ENCODE assay signal across 25 mouse cellular contexts in genomic region chr3:27760278-27760677, GRCm38 (mm10). TPM values are rescaled to one million over a fixed set of nuclear protein-coding genes. Genes with fewer than 3 reads are reported as not detected.
DNase-seq lines count a peak whose midpoint lies in the region; ATAC-seq and TF ChIP-seq lines count a peak whose summit lies in the region.
"Had no signal": no experiment of that assay in that cellular context is flagged by ENCODE, and none has a peak within 500 bp of the region (broad histone marks: within the 10 kb centered on the region; RNA-seq: fewer than 3 reads in every experiment).

No protein-coding gene starts in this region.

- DNase-seq in adrenal gland, adult (ENCODE audit: inconsistent age in 2 of 2, low spot score in 1 of 2): peak; percentile 56 to 65
- no peak for DNase-seq in adrenal gland, adult 18-20 months (ENCODE audit: low spot score in 2 of 2)
- peak; percentile 8 to 17 for DNase-seq in adrenal gland, postnatal 36 days
- DNase-seq in adrenal gland, postnatal 25 days: no peak
- DNase-seq in lung, embryonic 14.5 days: peak; percentile 48
- no peak for DNase-seq in lung, adult 18-20 months
- DNase-seq in lung, postnatal 0 days (ENCODE audit: low spot score): peak; percentile 45
- DNase-seq in lung, postnatal 25 days (ENCODE audit: low spot score): no peak
- DNase-seq: adrenal gland, postnatal 14 days; B cell, adult 2 months; cerebellum, adult 11-12 months; cerebellum, adult 2 months; cerebellum, adult 9-10 months; cerebellum, postnatal 10 days; cerebellum, postnatal 25 days; forebrain, postnatal 0 days had no signal

- H3K4me1 ChIP-seq in lung, embryonic 14.5 days (ENCODE audit: insufficient read depth): no peaks in the 10 kb centered on the region
- no peaks in the 10 kb centered on the region for H3K4me1 ChIP-seq in lung, postnatal 0 days (ENCODE audit: insufficient read depth, low read depth, low read length)
- H3K4me1 ChIP-seq: embryonic facial prominence, embryonic 12.5 days; forebrain, embryonic 13.5 days; forebrain, embryonic 15.5 days had no signal

- WGBS in lung, embryonic 14.5 days: 34% methylated on average over 2 of the region's 2 CpGs
- 36% methylated on average over 2 of the region's 2 CpGs for WGBS in lung, postnatal 0 days

- H3K27ac ChIP-seq in lung, embryonic 14.5 days (ENCODE audit: low read depth): no peak overlapping the region
- H3K27ac ChIP-seq in lung, postnatal 0 days (ENCODE audit: low read length): no peak overlapping the region
- H3K27ac ChIP-seq: embryonic facial prominence, embryonic 10.5 days; embryonic facial prominence, embryonic 12.5 days; forebrain, embryonic 13.5 days; forebrain, embryonic 15.5 days had no signal

- ATAC-seq in lung, embryonic 14.5 days (ENCODE audit: insufficient read depth): no peak
- ATAC-seq in lung, postnatal 0 days: peak; percentile 33; the same call in 1 of the 2 replicates
- ATAC-seq: activated CD4-positive, CD25-positive, alpha-beta regulatory T cell, adult 4 months; CD4-positive, CD25-positive, alpha-beta regulatory T cell, adult 4 months; forebrain, embryonic 13.5 days; forebrain, embryonic 15.5 days; forebrain, postnatal 0 days; Patski had no signal

- no peaks in the 10 kb centered on the region for H3K9me3 ChIP-seq in lung, embryonic 14.5 days (ENCODE audit: low read depth, low read length)
- H3K9me3 ChIP-seq in lung, postnatal 0 days (ENCODE audit: low read length): no peaks in the 10 kb centered on the region
- H3K9me3 ChIP-seq: embryonic facial prominence, embryonic 10.5 days; embryonic facial prominence, embryonic 12.5 days; forebrain, embryonic 13.5 days; forebrain, embryonic 15.5 days; G1E had no signal

- H3K4me2 ChIP-seq in lung, embryonic 14.5 days: no peak overlapping the region
- H3K4me2 ChIP-seq in lung, postnatal 0 days (replicated peaks; ENCODE audit: low read depth, low read length): no peak overlapping the region
- H3K4me2 ChIP-seq: embryonic facial prominence, embryonic 12.5 days; forebrain, embryonic 13.5 days; forebrain, embryonic 15.5 days had no signal

- no peak for TF ChIP-seq EP300 in lung, postnatal 0 days (IDR thresholded peaks at IDR 0.05)

- H3K36me3 ChIP-seq in lung, embryonic 14.5 days (ENCODE audit: insufficient read depth): no peaks in the 10 kb centered on the region
- H3K36me3 ChIP-seq in lung, postnatal 0 days (ENCODE audit: insufficient read depth, low read length): no peaks in the 10 kb centered on the region
- H3K36me3 ChIP-seq: embryonic facial prominence, embryonic 10.5 days; embryonic facial prominence, embryonic 12.5 days; forebrain, embryonic 15.5 days; G1E had no signal

- H3K27me3 ChIP-seq in lung, embryonic 14.5 days (ENCODE audit: insufficient read depth, low read length): no peaks in the 10 kb centered on the region
- no peaks in the 10 kb centered on the region for H3K27me3 ChIP-seq in lung, postnatal 0 days (replicated peaks; ENCODE audit: insufficient read depth, low read length)
- H3K27me3 ChIP-seq: CH12.LX; embryonic facial prominence, embryonic 12.5 days; forebrain, embryonic 13.5 days; forebrain, embryonic 15.5 days; Patski had no signal

- H3K4me3 ChIP-seq in lung, embryonic 14.5 days (ENCODE audit: low read depth, low read length): no peak overlapping the region
- no peak overlapping the region for H3K4me3 ChIP-seq in lung, postnatal 0 days (ENCODE audit: low read depth, low read length)
- H3K4me3 ChIP-seq: embryonic facial prominence, embryonic 10.5 days; embryonic facial prominence, embryonic 12.5 days; forebrain, embryonic 13.5 days; forebrain, embryonic 15.5 days had no signal

- TF ChIP-seq CTCF in lung, embryonic 14.5 days (IDR thresholded peaks at IDR 0.05; ENCODE audit: low read depth): no peak
- TF ChIP-seq CTCF in lung, postnatal 0 days (IDR thresholded peaks at IDR 0.05): no peak

- H3K9ac ChIP-seq in lung, embryonic 14.5 days: no peak overlapping the region
- H3K9ac ChIP-seq in lung, postnatal 0 days (replicated peaks; ENCODE audit: low read depth): no peak overlapping the region
- H3K9ac ChIP-seq: embryonic facial prominence, embryonic 12.5 days; forebrain, embryonic 13.5 days; forebrain, embryonic 15.5 days; forebrain, postnatal 0 days had no signal

RNA-seq across cellular contexts. Expression of gene Fndc3b, which starts 49.2 kb away (rescaled TPM):
- total RNA-seq in adrenal gland, adult 18-20 months (2021): 100 to 1,000 TPM; 128 to 148 TPM
- 100 to 1,000 TPM; 127 to 174 TPM for total RNA-seq in adrenal gland, postnatal 36 days (2021)
- 107 and 113 TPM in 2 replicates for total RNA-seq in adrenal gland, postnatal 25 days (2021)
- polyA plus RNA-seq in lung, embryonic 14.5 days (2014; fragmentation: Nextera tagmentation; extraction: Ambion mirVana): 35.7 and 37.1 TPM in 2 replicates
- 28.5 and 30.6 TPM in 2 replicates for polyA plus RNA-seq in lung, postnatal 0 days (2015; fragmentation: Nextera tagmentation; extraction: Ambion mirVana)
- polyA plus RNA-seq: G1E had no signal

Comparison
In these comparisons a context has a peak if more than half of its experiments do, and no peak if none do; other contexts are left out.
1. DNase-seq: peak in adrenal gland, adult (2 of 2), adrenal gland, postnatal 36 days (2 of 2), lung, embryonic 14.5 days (single experiment) and lung, postnatal 0 days (single experiment); none in adrenal gland, adult 18-20 months (0 of 2), adrenal gland, postnatal 25 days (single experiment), lung, adult 18-20 months (0 of 2) and lung, postnatal 25 days (single experiment).